Mouse (Mus musculus) midbrain, postnatal 0 days (tissue): Measurements from ENCODE around the gene Grpel1. TPM values are rescaled to one million over a fixed set of nuclear protein-coding genes. Genes with fewer than 3 reads are reported as not detected.

Source experiments
- ATAC-seq: fragments of 200-750 bp; cut with Nextera tagmentation; 2 replicates; pipeline ENCODE4 v1.8.0; 2017; ENCODE audit warnings: moderate number of reproducible peaks, mild to moderate bottlenecking, moderate TSS enrichment, moderate library complexity; ENCODE audit not compliant: low FRiP score
- DNase-seq: peaks from one replicate; pipeline ENCODE4 v3.0.0-alpha.2; 2015; ENCODE audit warnings: low spot score
- H3K27ac ChIP-seq: fragments of 300-500 bp; sonication (generic); 2 replicates; pipeline ENCODE4 v1.5.1; 2014; ENCODE audit warnings: low read depth, mild to moderate bottlenecking, low read length, mixed read lengths
- H3K27me3 ChIP-seq: fragments of 300-500 bp; sonication (generic); 2 replicates; pipeline ENCODE4 v1.6.1; 2014; ENCODE audit warnings: low read length, control low read depth, mixed read lengths; ENCODE audit not compliant: insufficient read depth
- H3K36me3 ChIP-seq: fragments of 300-500 bp; sonication (generic); 2 replicates; pipeline ENCODE4 v1.6.1; 2014; ENCODE audit warnings: low read length, control low read depth, mixed read lengths; ENCODE audit not compliant: insufficient read depth
- H3K4me1 ChIP-seq: fragments of 300-500 bp; sonication (generic); 2 replicates; pipeline ENCODE4 v1.6.1; 2014; ENCODE audit warnings: mild to moderate bottlenecking, control low read depth, antibody characterized with exemption, low read length, mixed read lengths; ENCODE audit not compliant: insufficient read depth
- H3K4me2 ChIP-seq: fragments of 300-500 bp; sonication (generic); 2 replicates; pipeline ENCODE4 v1.6.1; 2014; ENCODE audit warnings: low read depth, mild to moderate bottlenecking, low read length, mixed read lengths; ENCODE audit not compliant: poor library complexity, severe bottlenecking
- H3K4me3 ChIP-seq: fragments of 300-500 bp; sonication (generic); 2 replicates; pipeline ENCODE4 v1.5.1; 2014; ENCODE audit warnings: low read depth, mild to moderate bottlenecking, low read length, moderate library complexity
- H3K9ac ChIP-seq: fragments of 300-500 bp; sonication (generic); replicated peaks from 2 replicates; pipeline ENCODE4 v1.6.1; 2014; ENCODE audit warnings: mild to moderate bottlenecking, low read length, moderate library complexity, mixed read lengths; ENCODE audit not compliant: poor library complexity, severe bottlenecking
- H3K9me3 ChIP-seq: fragments of 300-500 bp; sonication (generic); 2 replicates; pipeline ENCODE4 v1.6.1; 2016; ENCODE audit warnings: low read length, control low read depth
- CTCF ChIP-seq: IDR thresholded peaks from 2 replicates; pipeline ENCODE4 v1.5.1; 2016; ENCODE audit warnings: antibody characterized with exemption, mild to moderate bottlenecking
- WGBS: fragments of 180-500 bp; shearing (Covaris S2); extraction: QIAGEN DNeasy Blood & Tissue Kit; methylation state at CpG from one replicate; pipeline ENCODE4 v1.1.7; 2014; 5-methylcytosine and 5-hydroxymethylcytosine counted together
- polyA plus RNA-seq: library from polyadenylated mRNA; unstranded; fragments of >200 nt; fragmentation: Nextera tagmentation; extraction: Ambion mirVana; gene quantifications from 2 replicates; pipeline ENCODE4 v1.2.1, GENCODE M21; 2015
- total RNA-seq: library from RNA; depleted of rRNA; stranded (reverse); fragments of >200 nt; gene quantifications from 2 replicates; pipeline ENCODE4 v1.2.3, GENCODE M21; 2014; rRNA removed

Gene Grpel1
- total and polyA plus RNA-seq, 2 experiments from 2014 or later: 16.3 to 38.4 TPM

DNA sequence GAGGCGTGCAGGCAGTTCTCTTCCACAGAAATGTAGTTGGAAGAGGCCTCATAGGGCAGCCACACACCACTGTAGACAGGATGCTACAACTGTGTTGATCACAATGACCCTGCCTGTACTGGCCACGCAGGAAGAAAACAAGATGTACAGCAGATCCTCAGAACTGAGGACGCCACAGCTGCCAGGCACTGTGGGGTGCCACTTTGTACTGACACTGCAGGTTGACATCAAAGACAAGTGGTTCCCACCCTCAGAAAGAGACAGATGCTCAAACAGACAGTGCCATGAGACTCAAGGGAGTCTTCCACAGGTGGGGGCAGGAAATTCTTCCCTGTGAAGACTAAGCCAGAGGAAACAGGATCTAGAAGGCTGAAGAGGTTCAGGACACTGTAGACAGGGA is 55.0 kb downstream of the Grpel1 start:
- 68% methylated on average over 3 of the region's 3 CpGs for WGBS
- no peak overlapping the region for H3K27ac ChIP-seq
- no peaks in the 10 kb centered on the region for H3K4me1 ChIP-seq
- no peak overlapping the region for H3K4me3 ChIP-seq
- peaks cover 65% of the 10 kb centered on the region for H3K36me3 ChIP-seq
- ATAC-seq (no peak; the same call in 1 of the 2 replicates), DNase-seq (no peak)
- no peak overlapping the region for H3K9ac ChIP-seq
- no peaks in the 10 kb centered on the region for H3K9me3 ChIP-seq
- TF ChIP-seq CTCF: no peak
- no peaks in the 10 kb centered on the region for H3K27me3 ChIP-seq
- H3K4me2 ChIP-seq: no peak overlapping the region

DNA sequence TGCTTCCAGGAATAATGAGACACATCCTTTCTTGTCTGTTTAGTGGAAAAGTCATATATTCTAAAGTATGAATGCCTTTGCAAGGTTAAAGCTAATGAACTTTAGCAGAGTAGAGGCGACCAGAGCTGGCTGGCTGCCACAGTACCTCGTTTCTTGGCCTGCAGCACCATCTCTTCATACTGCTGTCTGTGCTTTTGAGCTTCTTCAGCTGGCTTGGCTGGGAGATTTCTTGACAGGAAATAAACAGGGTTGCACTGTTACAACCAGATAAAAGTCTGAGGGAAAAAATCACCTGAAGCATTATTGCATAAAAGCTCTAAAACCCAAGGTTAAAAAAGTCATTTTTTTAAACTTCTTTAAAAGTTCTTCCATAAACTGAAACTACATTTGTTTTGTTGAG is 58.0 kb downstream of the Grpel1 start:
- no peak for ATAC-seq
- H3K4me2 ChIP-seq: no peak overlapping the region
- no peaks in the 10 kb centered on the region for H3K9me3 ChIP-seq
- no peak overlapping the region for H3K4me3 ChIP-seq
- H3K9ac ChIP-seq: no peak overlapping the region
- H3K27me3 ChIP-seq: no peaks in the 10 kb centered on the region
- H3K4me1 ChIP-seq: no peaks in the 10 kb centered on the region
- no peak for TF ChIP-seq CTCF
- H3K27ac ChIP-seq: no peak overlapping the region
- H3K36me3 ChIP-seq: peaks cover 47% of the 10 kb centered on the region
- 77% methylated on average over 2 of the region's 2 CpGs for WGBS
- no peak for DNase-seq

DNA sequence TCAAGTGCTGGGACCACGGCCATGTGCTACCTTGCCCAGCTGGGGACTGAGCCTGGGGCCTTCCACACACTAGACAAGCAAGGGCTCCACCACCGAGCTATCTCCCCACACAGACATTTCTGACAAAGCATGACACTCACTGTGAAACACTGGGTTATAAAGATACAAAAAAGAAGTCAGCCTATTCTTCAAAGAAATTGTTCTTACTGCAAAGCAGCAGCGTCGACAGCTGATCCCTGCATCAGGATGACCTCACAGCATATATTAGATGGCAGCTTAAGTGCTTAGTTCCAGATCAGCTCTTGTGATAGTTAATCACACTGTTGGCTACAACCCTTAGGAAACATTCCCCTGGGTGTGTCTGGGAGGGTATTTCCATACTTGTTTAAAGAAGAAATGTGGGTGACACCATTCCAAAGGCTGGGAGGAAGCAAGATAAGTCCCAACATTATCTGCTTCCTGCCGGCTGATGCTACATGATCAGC is 58.5 kb downstream of the Grpel1 start:
- 71% methylated on average over 5 of the region's 5 CpGs for WGBS

More for the DNA sequence above, 58.5 kb downstream of the Grpel1 start:
- no peak overlapping the region for H3K27ac ChIP-seq
- DNase-seq (no peak), ATAC-seq (no peak)
- H3K4me2 ChIP-seq: no peak overlapping the region
- no peak for TF ChIP-seq CTCF
- H3K9me3 ChIP-seq: no peaks in the 10 kb centered on the region
- no peaks in the 10 kb centered on the region for H3K4me1 ChIP-seq
- no peaks in the 10 kb centered on the region for H3K27me3 ChIP-seq
- H3K36me3 ChIP-seq: peaks cover 42% of the 10 kb centered on the region
- no peak overlapping the region for H3K9ac ChIP-seq
- H3K4me3 ChIP-seq: no peak overlapping the region

Other genes with a start within 250 kb of the Grpel1 start
- gene Sorcs2, start 66.9 kb upstream of the Grpel1 start, total RNA-seq: 49.2 and 50.3 TPM in 2 replicates
- gene Sorcs2, start 66.9 kb upstream of the Grpel1 start, polyA plus RNA-seq: 14.1 and 16.1 TPM in 2 replicates
- gene Tada2b, start 19.3 kb downstream of the Grpel1 start, total RNA-seq: 26.9 and 27.3 TPM in 2 replicates
- 3.1 and 3.5 TPM in 2 replicates for gene Tada2b, start 19.3 kb downstream of the Grpel1 start, polyA plus RNA-seq
- gene Ccdc96, start 19.6 kb downstream of the Grpel1 start, total RNA-seq: 2.1 and 3.2 TPM in 2 replicates
- 1.7 and 2.3 TPM in 2 replicates for gene Ccdc96, start 19.6 kb downstream of the Grpel1 start, polyA plus RNA-seq
- gene Tbc1d14, start 128.3 kb downstream of the Grpel1 start, total RNA-seq: 29.3 and 30.5 TPM in 2 replicates
- 51.0 and 53.3 TPM in 2 replicates for gene Tbc1d14, start 128.3 kb downstream of the Grpel1 start, polyA plus RNA-seq
- gene D5Ertd579e, start 231.0 kb downstream of the Grpel1 start, total RNA-seq: 71.1 and 93.4 TPM in 2 replicates
- 29.2 and 34.2 TPM in 2 replicates for gene D5Ertd579e, start 231.0 kb downstream of the Grpel1 start, polyA plus RNA-seq